Mouse (Mus musculus): Measurements from ENCODE around the gene Ap3s2. TPM values are rescaled to one million over a fixed set of nuclear protein-coding genes. Genes with fewer than 3 reads are reported as not detected.

Ap3s2 gene
- polyA plus RNA-seq, 1 experiment from 2014 or later = 28.3 TPM

GRCm38 (mm10) chr7:79837247-79837646 lies 83.2 kb downstream of the Ap3s2 start:
- no peak overlapping the region for H3K27ac ChIP-seq (replicated peaks)
- no peaks in the 10 kb centered on the region for H3K9me3 ChIP-seq
- ATAC-seq (ENCODE audit: extremely low read depth, insufficient number of reproducible peaks, low FRiP score, low TSS enrichment) = no peak
- no peak overlapping the region for H3K4me3 ChIP-seq
- H3K4me1 ChIP-seq = no peaks in the 10 kb centered on the region
- H3K36me3 ChIP-seq = peaks cover 11% of the 10 kb centered on the region
- no peaks in the 10 kb centered on the region for H3K27me3 ChIP-seq (replicated peaks)
- H3K4me2 ChIP-seq = no peak overlapping the region
- no peak overlapping the region for H3K9ac ChIP-seq
- 60% methylated on average over 2 of the region's 2 CpGs for WGBS

DNA sequence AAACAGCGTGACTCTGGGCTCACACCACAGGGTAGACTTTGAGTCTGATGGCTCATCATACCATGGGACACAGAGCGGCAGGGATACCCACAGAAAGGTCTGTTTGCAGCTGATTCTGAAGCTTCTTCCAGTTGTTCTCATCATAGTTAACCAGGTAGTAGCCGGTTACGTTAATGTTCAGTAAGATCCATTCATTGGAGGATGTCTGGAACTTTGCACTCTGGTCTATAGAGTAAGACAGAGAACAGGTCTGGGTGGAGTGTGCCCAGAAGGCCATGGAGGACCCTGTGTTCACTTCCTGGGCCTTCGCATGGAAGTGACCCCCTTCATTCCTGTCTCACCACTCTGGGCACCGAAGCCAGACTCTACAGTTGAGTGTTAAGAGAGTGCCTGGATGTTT lies 85.3 kb downstream of the Ap3s2 start:
- ATAC-seq (ENCODE audit: extremely low read depth, insufficient number of reproducible peaks, low FRiP score, low TSS enrichment) = no peak
- H3K27ac ChIP-seq (replicated peaks) = no peak overlapping the region
- no peaks in the 10 kb centered on the region for H3K4me1 ChIP-seq
- no peaks in the 10 kb centered on the region; the same call in 1 of the 2 replicates for H3K36me3 ChIP-seq
- H3K4me3 ChIP-seq = no peak overlapping the region
- 91% methylated on average over 6 of the region's 6 CpGs for WGBS
- no peak overlapping the region for H3K4me2 ChIP-seq
- H3K27me3 ChIP-seq (replicated peaks) = no peaks in the 10 kb centered on the region
- H3K9ac ChIP-seq = no peak overlapping the region
- no peaks in the 10 kb centered on the region for H3K9me3 ChIP-seq

- ATAC-seq (ENCODE audit: extremely low read depth, insufficient number of reproducible peaks, low FRiP score, low TSS enrichment) = no peak
- Histone ChIP-seq H3K27ac (replicated peaks) (no peak overlapping the region), H3K4me3 (no peak overlapping the region), H3K4me2 (no peak overlapping the region), H3K9me3 (no peaks in the 10 kb centered on the region), H3K9ac (no peak overlapping the region), H3K27me3 (replicated peaks) (no peaks in the 10 kb centered on the region), H3K36me3 (no peaks in the 10 kb centered on the region), H3K4me1 (no peaks in the 10 kb centered on the region)
These were observed 87.5 kb downstream of the Ap3s2 start for GRCm38 (mm10) chr7:79832980-79833379.

DNA sequence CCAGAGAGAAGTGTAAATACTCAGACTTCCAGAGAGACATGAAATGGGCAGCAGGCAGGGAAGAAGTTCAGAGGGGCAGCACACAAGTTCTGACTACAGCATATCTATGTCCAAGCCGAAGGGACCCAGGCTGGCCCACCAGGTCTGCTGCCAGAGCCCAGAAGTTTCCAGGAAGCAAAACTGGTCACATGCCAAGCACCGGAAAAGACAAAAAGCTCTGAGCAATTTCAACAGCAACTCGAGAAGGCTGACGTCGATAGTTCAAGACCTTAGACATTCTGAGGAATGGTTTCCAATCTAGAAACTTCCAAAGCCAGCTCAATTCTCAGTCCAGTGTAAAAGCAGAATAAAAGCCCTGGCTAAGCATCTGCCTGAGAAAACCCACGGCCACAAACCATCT lies 88.9 kb downstream of the Ap3s2 start:
- no peak overlapping the region for H3K4me3 ChIP-seq
- WGBS = 52% methylated on average over 6 of the region's 6 CpGs
- H3K27ac ChIP-seq (replicated peaks) = peak overlapping the region; percentile 58

DNA sequence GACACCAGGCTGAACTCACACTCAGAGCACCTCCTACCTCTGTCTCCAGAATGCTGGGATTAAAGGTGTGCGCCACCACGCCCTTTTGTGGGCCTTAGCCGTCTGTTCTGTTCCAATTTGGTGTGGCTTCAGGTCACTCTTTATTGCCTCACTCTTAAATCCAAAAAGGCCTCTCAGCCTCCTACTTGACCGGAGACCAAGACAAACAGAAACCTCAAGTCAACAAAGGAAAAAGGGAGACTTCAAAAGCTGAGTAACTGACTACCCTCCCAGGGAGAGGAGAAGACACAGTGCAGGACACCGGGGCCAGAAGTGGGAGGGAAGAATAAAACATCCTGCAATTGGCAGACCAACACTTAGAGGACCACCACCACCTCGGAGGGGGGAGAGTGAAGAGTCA lies 89.3 kb downstream of the Ap3s2 start:
- Histone ChIP-seq H3K9me3 (no peaks in the 10 kb centered on the region), H3K27me3 (replicated peaks) (no peaks in the 10 kb centered on the region), H3K4me3 (no peak overlapping the region), H3K4me1 (no peaks in the 10 kb centered on the region), H3K9ac (no peak overlapping the region), H3K36me3 (peaks cover 9% of the 10 kb centered on the region), H3K4me2 (no peak overlapping the region), H3K27ac (replicated peaks) (peak overlapping the region; percentile 58)
- WGBS = 71% methylated on average over 6 of the region's 6 CpGs
- ATAC-seq (ENCODE audit: extremely low read depth, insufficient number of reproducible peaks, low FRiP score, low TSS enrichment) = no peak

More for the DNA sequence above, 88.9 kb downstream of the Ap3s2 start:
- Histone ChIP-seq H3K27me3 (replicated peaks) (no peaks in the 10 kb centered on the region), H3K9ac (no peak overlapping the region), H3K9me3 (no peaks in the 10 kb centered on the region), H3K4me2 (no peak overlapping the region), H3K36me3 (peaks cover 5% of the 10 kb centered on the region), H3K4me1 (no peaks in the 10 kb centered on the region)
- no peak for ATAC-seq (ENCODE audit: extremely low read depth, insufficient number of reproducible peaks, low FRiP score, low TSS enrichment)

GRCm38 (mm10) chr7:79828341-79828740 lies 92.1 kb downstream of the Ap3s2 start:
- ATAC-seq (ENCODE audit: extremely low read depth, insufficient number of reproducible peaks, low FRiP score, low TSS enrichment) = no peak
- no peak overlapping the region for H3K9ac ChIP-seq
- H3K27me3 ChIP-seq (replicated peaks) = no peaks in the 10 kb centered on the region
- H3K27ac ChIP-seq (replicated peaks) = no peak overlapping the region
- H3K4me1 ChIP-seq = no peaks in the 10 kb centered on the region
- H3K9me3 ChIP-seq = peaks cover 7% of the 10 kb centered on the region; the same call in 1 of the 2 replicates
- no peak overlapping the region for H3K4me3 ChIP-seq
- no peak overlapping the region for H3K4me2 ChIP-seq
- 85% methylated on average over 3 of the region's 3 CpGs for WGBS
- H3K36me3 ChIP-seq = peaks cover 30% of the 10 kb centered on the region

Small RNA genes within 50 kb of the gene (microRNA-seq; reads per million reads assigned to microRNA genes)
- not detected for gene Gm24541

Other genes starting within 250 kb of the Ap3s2 start
- 1.7 and 2.4 TPM in 2 replicates for gene Kif7, start 204.9 kb downstream of the Ap3s2 start, polyA plus RNA-seq (2015; fragmentation: Nextera tagmentation; extraction: Ambion mirVana)
- not detected in 2 replicates for gene Plin1, start 187.7 kb downstream of the Ap3s2 start, polyA plus RNA-seq (2015; fragmentation: Nextera tagmentation; extraction: Ambion mirVana)
- gene Pex11a, start 177.5 kb downstream of the Ap3s2 start, polyA plus RNA-seq (2015; fragmentation: Nextera tagmentation; extraction: Ambion mirVana) = 5.8 and 9.6 TPM in 2 replicates
- 1.4 and 1.5 TPM in 2 replicates for gene Wdr93, start 177.5 kb downstream of the Ap3s2 start, polyA plus RNA-seq (2015; fragmentation: Nextera tagmentation; extraction: Ambion mirVana)
- 0.15 TPM in 1 of 2 replicates, not detected in the other for gene Mesp1, start 126.9 kb downstream of the Ap3s2 start, polyA plus RNA-seq (2015; fragmentation: Nextera tagmentation; extraction: Ambion mirVana)
- 0.21 and 0.41 TPM in 2 replicates for gene Mesp2, start 109.9 kb downstream of the Ap3s2 start, polyA plus RNA-seq (2015; fragmentation: Nextera tagmentation; extraction: Ambion mirVana)
- gene Anpep, start 59.6 kb downstream of the Ap3s2 start, polyA plus RNA-seq (2015; fragmentation: Nextera tagmentation; extraction: Ambion mirVana) = 7.3 and 7.9 TPM in 2 replicates
- 27.8 and 28.5 TPM in 2 replicates for gene Arpin, start 14.7 kb upstream of the Ap3s2 start, polyA plus RNA-seq (2015; fragmentation: Nextera tagmentation; extraction: Ambion mirVana)
- 11.6 and 12.1 TPM in 2 replicates for gene Zfp710, start 104.2 kb upstream of the Ap3s2 start, polyA plus RNA-seq (2015; fragmentation: Nextera tagmentation; extraction: Ambion mirVana)
- gene Idh2, start 194.7 kb upstream of the Ap3s2 start, polyA plus RNA-seq (2015; fragmentation: Nextera tagmentation; extraction: Ambion mirVana) = 1,911 and 2,152 TPM in 2 replicates

All from heart, embryonic 13.5 days (tissue).